Mouse (Mus musculus): Measurements from ENCODE around the gene Ttc4. TPM values are rescaled to one million over a fixed set of nuclear protein-coding genes. Genes with fewer than 3 reads are reported as not detected.

Gene Ttc4
- polyA plus RNA-seq, 1 experiment from 2014 or later, result 51.2 TPM

- H3K27ac ChIP-seq (replicated peaks), result peak overlapping the region; percentile 57
- WGBS, result 63% methylated on average over 3 of the region's 3 CpGs
- H3K9ac ChIP-seq, result no peak overlapping the region
- H3K9me3 ChIP-seq, result no peaks in the 10 kb centered on the region
- no peaks in the 10 kb centered on the region for H3K36me3 ChIP-seq
- H3K4me1 ChIP-seq, result peaks cover 5% of the 10 kb centered on the region
- peaks cover 42% of the 10 kb centered on the region for H3K27me3 ChIP-seq (replicated peaks)
- no peak overlapping the region for H3K4me3 ChIP-seq
- H3K4me2 ChIP-seq, result peak overlapping the region; percentile 36
- ATAC-seq (ENCODE audit: extremely low read depth, insufficient number of reproducible peaks, low FRiP score, low TSS enrichment), result peak; percentile 65
These were observed 65.2 kb downstream of the Ttc4 start for GRCm38 (mm10) chr4:106613560-106613959.

GRCm38 (mm10) chr4:106613105-106613504 is 65.6 kb downstream of the Ttc4 start:
- H3K4me1 ChIP-seq, result peaks cover 5% of the 10 kb centered on the region
- peaks cover 39% of the 10 kb centered on the region for H3K27me3 ChIP-seq (replicated peaks)
- peak overlapping the region; percentile 57 for H3K27ac ChIP-seq (replicated peaks)
- H3K9ac ChIP-seq, result no peak overlapping the region
- H3K36me3 ChIP-seq, result no peaks in the 10 kb centered on the region
- peak overlapping the region; percentile 36 for H3K4me2 ChIP-seq
- 0 out of 2 replicates have a peak, but pooled peaks have one; percentile 18 for ATAC-seq (ENCODE audit: extremely low read depth, insufficient number of reproducible peaks, low FRiP score, low TSS enrichment)
- H3K9me3 ChIP-seq, result no peaks in the 10 kb centered on the region
- WGBS, result 69% methylated on average over 8 of the region's 8 CpGs
- 0 out of 2 replicates have a peak overlapping the region, but pooled peaks have one; percentile 4 for H3K4me3 ChIP-seq

Other genes with a start within 250 kb of the Ttc4 start
- gene Pcsk9, start 214.6 kb downstream of the Ttc4 start, polyA plus RNA-seq (2015; fragmentation: Nextera tagmentation; extraction: Ambion mirVana), result 0.74 and 2.6 TPM in 2 replicates
- not detected in 2 replicates for gene Bsnd, start 186.7 kb downstream of the Ttc4 start, polyA plus RNA-seq (2015; fragmentation: Nextera tagmentation; extraction: Ambion mirVana)
- gene Dhcr24, start 117.9 kb downstream of the Ttc4 start, polyA plus RNA-seq (2015; fragmentation: Nextera tagmentation; extraction: Ambion mirVana), result 3.5 and 3.8 TPM in 2 replicates
- 0.50 and 0.52 TPM in 2 replicates for gene Lexm, start 61.7 kb downstream of the Ttc4 start, polyA plus RNA-seq (2015; fragmentation: Nextera tagmentation; extraction: Ambion mirVana)
- 0.43 and 0.74 TPM in 2 replicates for gene Ttc22, start 56.5 kb downstream of the Ttc4 start, polyA plus RNA-seq (2015; fragmentation: Nextera tagmentation; extraction: Ambion mirVana)
- gene Pars2, start 27.9 kb downstream of the Ttc4 start, polyA plus RNA-seq (2015; fragmentation: Nextera tagmentation; extraction: Ambion mirVana), result 10.4 and 13.0 TPM in 2 replicates
- 0.43 and 0.49 TPM in 2 replicates for gene Mroh7, start 52.0 kb upstream of the Ttc4 start, polyA plus RNA-seq (2015; fragmentation: Nextera tagmentation; extraction: Ambion mirVana)
- 0.12 and 0.19 TPM in 2 replicates for gene Fam151a, start 54.9 kb upstream of the Ttc4 start, polyA plus RNA-seq (2015; fragmentation: Nextera tagmentation; extraction: Ambion mirVana)
- gene Acot11, start 126.1 kb upstream of the Ttc4 start, polyA plus RNA-seq (2015; fragmentation: Nextera tagmentation; extraction: Ambion mirVana), result 2.2 and 3.9 TPM in 2 replicates
- 59.8 and 61.9 TPM in 2 replicates for gene Ssbp3, start 231.8 kb upstream of the Ttc4 start, polyA plus RNA-seq (2015; fragmentation: Nextera tagmentation; extraction: Ambion mirVana)